In genomic region chr1:79415496-79415895, GRCm38 (mm10) we compare ENCODE assay signal across 26 mouse cellular contexts. TPM values are rescaled to one million over a fixed set of nuclear protein-coding genes. Genes with fewer than 3 reads are reported as not detected.
"Had no signal": no experiment of that assay in that cellular context is flagged by ENCODE, and none has a peak within 500 bp of the region (broad histone marks: within the 10 kb centered on the region; RNA-seq: fewer than 3 reads in every experiment).

No protein-coding gene starts in this region.

- H3K9me3 ChIP-seq: heart, embryonic 12.5 days; hindbrain, embryonic 10.5 days; hindbrain, embryonic 12.5 days; limb, embryonic 13.5 days; limb, embryonic 15.5 days; liver, embryonic 12.5 days had no signal

- H3K9ac ChIP-seq: heart, embryonic 12.5 days; hindbrain, embryonic 12.5 days; hindbrain, embryonic 14.5 days; limb, embryonic 13.5 days; limb, embryonic 15.5 days; liver, embryonic 12.5 days; liver, embryonic 14.5 days had no signal

- DNase-seq: gastrocnemius, postnatal 14 days; gastrocnemius, postnatal 36 days; heart, adult 11 months; heart, adult 2 months; heart, postnatal 10 days; heart, postnatal 4 days; kidney, adult 18-20 months; kidney, adult 8-10 months; kidney, postnatal 14 days; kidney, postnatal 36 days; layer of hippocampus, adult 9-11 months; layer of hippocampus, postnatal 36 days; left cerebral cortex, postnatal 4 days had no signal

- ATAC-seq: hindbrain, embryonic 16.5 days; intestine, postnatal 0 days; liver, embryonic 12.5 days had no signal

- H3K4me2 ChIP-seq: heart, embryonic 12.5 days; hindbrain, embryonic 12.5 days; hindbrain, embryonic 14.5 days; limb, embryonic 13.5 days; limb, embryonic 15.5 days; liver, embryonic 12.5 days had no signal

- H3K4me3 ChIP-seq: heart, adult 2 months; heart, embryonic 12.5 days; hindbrain, embryonic 10.5 days; hindbrain, embryonic 12.5 days; limb, embryonic 13.5 days; limb, embryonic 15.5 days; liver, embryonic 12.5 days had no signal

- H3K36me3 ChIP-seq: heart, embryonic 12.5 days; hindbrain, embryonic 10.5 days; hindbrain, embryonic 12.5 days; limb, embryonic 13.5 days; limb, embryonic 15.5 days; liver, embryonic 12.5 days had no signal

- H3K27me3 ChIP-seq: heart, embryonic 12.5 days; hindbrain, embryonic 12.5 days; limb, embryonic 13.5 days; limb, embryonic 15.5 days; liver, embryonic 12.5 days had no signal

- H3K27ac ChIP-seq: heart, adult 2 months; hindbrain, embryonic 10.5 days; hindbrain, embryonic 12.5 days; hindbrain, embryonic 14.5 days; kidney, postnatal 0 days; limb, embryonic 13.5 days; limb, embryonic 15.5 days; liver, embryonic 12.5 days; liver, embryonic 14.5 days had no signal

- H3K4me1 ChIP-seq: heart, embryonic 12.5 days; hindbrain, embryonic 10.5 days; hindbrain, embryonic 12.5 days; limb, embryonic 13.5 days; limb, embryonic 15.5 days; liver, embryonic 12.5 days had no signal

RNA-seq across cellular contexts. Expression of gene Scg2, which starts 24.4 kb away (rescaled TPM):
- polyA plus RNA-seq: heart, adult 2 months; limb, embryonic 11.5 days; liver, adult 2 months; liver, embryonic 12.5 days had no signal
